Mouse (Mus musculus): Measurements from ENCODE around the gene Vmn1r113.
"Not testable (repeated sequence)": the region's sequence is repeated elsewhere in the genome, so short reads cannot be mapped to it uniquely, and the experiment has no call there.

The Vmn1r113 gene

GRCm38 (mm10) chr7:20786985-20787384 is at the start of gene Vmn1r113:
TSS of gene Vmn1r113 (plus strand) at chr7:20787285.
- DNase-seq (ENCODE audit: low read depth), result not testable (repeated sequence)

GRCm38 (mm10) chr7:20770885-20771284 is 16.2 kb upstream of the Vmn1r113 start, which contains the start of gene Vmn1r112:
TSS of gene Vmn1r112 (plus strand) at chr7:20771185.
- not testable (repeated sequence) for DNase-seq (ENCODE audit: low read depth)

- DNase-seq (ENCODE audit: low read depth), result not testable (repeated sequence)
Observed at GRCm38 (mm10) chr7:20812086-20812485, 25.0 kb downstream of the Vmn1r113 start, which contains the start of gene Vmn1r114. TSS of gene Vmn1r114 (minus strand) at chr7:20812186.

All from c-Kit-positive CD71-negative TER-119-negative erythroid progenitor cells, embryonic 14.5 days (primary cell).